Mouse (Mus musculus) inflammation-experienced regulatory T-cells, adult 16 weeks (primary cell): Measurements from ENCODE around the gene St6galnac6. TPM values are rescaled to one million over a fixed set of nuclear protein-coding genes. Genes with fewer than 3 reads are reported as not detected.

Experiments
- polyA plus RNA-seq: library from polyadenylated mRNA; unstranded; fragments of 100-300 nt; shearing (Covaris generic); gene quantifications from one replicate; pipeline ENCODE4 v1.2.1, GENCODE M21; 2017

The St6galnac6 gene
- polyA plus RNA-seq: 6.3 TPM

DNA sequence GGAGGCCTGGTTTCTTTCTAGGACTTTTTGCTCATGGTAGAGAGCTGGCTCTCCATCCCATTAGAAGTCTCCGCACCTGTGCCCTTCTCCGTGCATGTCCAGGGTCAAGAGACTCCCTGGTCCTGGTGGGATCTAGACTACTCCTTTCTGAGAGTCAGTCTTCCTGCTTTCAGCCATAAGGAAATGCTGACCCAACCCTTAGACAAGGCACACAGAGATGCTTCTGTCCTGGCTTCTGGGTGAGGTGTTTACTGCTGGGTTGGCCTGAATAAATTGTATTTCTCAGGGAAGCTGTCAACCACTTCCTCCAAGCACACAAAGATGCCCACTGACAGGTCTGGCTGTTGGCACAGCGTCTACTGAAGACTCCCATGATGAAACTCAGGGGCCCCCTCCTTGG lies at the start of gene St6galnac6:
TSS of gene St6galnac6 (plus strand) at position 301 of the 400 bp plus-strand sequence.

DNA sequence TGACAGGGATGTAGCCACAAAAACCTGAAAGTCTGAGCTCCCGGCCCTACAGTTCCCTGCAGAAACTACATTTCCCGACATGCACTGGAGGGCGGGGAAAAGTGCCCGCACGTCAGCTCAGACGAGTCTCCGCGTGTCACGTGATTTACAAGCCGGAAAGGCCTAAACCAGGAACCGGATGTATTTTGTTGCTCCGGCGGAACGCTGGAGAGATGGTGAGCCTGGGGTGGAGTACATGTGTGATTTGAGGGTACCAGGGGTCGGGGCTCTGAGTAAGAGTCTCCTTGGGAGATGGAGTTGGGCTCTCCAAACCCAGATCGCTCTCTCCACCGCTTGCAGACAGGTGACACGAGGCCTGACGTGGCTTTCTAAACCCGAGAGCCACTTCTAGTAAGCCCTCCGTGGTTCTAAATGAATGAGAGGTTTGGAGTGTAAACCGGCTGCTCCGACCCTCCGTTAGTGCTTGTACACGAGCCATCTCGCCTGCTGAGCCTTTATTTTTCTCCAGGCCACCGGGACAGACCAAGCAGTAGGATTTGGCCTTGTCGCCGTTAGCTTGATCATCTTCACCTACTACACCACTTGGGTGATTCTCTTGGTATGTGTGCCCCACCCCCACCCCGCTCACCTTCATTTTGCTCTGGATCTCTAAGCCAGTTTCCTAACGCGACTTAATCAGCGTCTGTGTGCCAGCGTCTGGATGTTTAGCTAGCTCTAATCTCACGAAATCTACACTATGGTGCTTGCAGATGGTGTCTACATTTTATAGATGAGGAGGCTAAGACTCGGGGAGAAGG lies 28.6 kb upstream of the St6galnac6 start, which contains the start of gene Dpm2:
TSS of gene Dpm2 (plus strand) at position 161 of the 797 bp plus-strand sequence.

GRCm38 (mm10) chr2:32574497-32574896 lies 25.0 kb upstream of the St6galnac6 start, which contains the start of gene Pip5kl1:
Gene Pip5kl1 (plus strand): TSS chr2:32574797.

DNA sequence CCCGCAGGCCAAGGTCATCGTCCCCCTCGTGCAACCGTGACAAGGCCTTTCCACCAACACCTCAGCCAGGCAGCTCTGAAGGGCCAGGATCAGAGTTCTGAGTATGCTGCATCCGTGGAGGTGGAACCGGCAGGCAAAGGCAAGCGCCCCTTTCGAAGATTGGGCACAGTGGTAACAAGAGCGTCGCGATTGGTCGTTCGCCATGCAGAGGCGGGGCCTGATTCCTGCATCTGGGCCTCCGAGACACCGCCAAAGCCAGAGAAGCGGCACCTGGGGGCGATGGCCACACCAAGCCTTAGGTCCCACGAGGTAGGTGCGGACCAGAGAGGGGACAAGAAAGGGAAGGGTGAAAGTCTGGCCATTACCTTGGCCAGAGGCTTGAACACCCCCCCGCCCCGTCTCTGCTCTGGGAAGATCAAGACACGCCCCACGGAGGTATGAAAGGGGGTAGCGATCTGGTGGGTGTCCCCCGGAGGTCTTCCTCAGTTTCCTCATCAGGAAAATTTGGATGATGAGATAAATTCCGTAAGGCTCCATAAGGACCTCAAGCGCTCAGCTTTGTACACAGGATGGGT lies 23.8 kb upstream of the St6galnac6 start, which contains the start of gene 9430097D07Rik:
TSS of gene 9430097D07Rik (minus strand) at position 99 of the 575 bp plus-strand sequence.

GRCm38 (mm10) chr2:32586871-32587351 lies 12.6 kb upstream of the St6galnac6 start, which contains the start of gene St6galnac4:
Gene St6galnac4 (plus strand): TSS chr2:32587095.

DNA sequence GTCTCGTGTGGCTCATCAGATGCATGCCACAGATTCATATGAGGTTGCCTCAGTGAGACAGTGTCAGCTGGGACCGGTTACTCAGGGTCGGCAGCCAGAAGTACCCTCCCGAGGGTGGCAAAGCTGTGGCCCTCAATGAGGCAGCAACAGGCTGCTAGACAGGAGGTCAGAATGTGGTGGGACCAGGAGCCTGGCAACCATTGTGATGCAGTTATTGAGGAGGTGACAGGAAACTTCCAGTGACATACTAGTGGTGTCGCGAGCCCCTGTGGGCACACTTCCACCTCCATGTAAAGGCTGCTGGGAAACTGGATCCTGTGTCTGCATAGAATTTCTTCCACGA lies 22.0 kb downstream of the St6galnac6 start, which contains the start of gene Ak1:
TSS of gene Ak1 (plus strand) at position 242 of the 343 bp plus-strand sequence.

GRCm38 (mm10) chr2:32646379-32647056 lies 47.0 kb downstream of the St6galnac6 start, which contains the start of gene Eng:
Gene Eng (plus strand): TSS chr2:32646595.

Other genes with a start within 250 kb of the St6galnac6 start
- gene Ciz1, start 247.4 kb upstream of the St6galnac6 start, polyA plus RNA-seq: 161 TPM
- not detected for gene Dnm1, start 246.4 kb upstream of the St6galnac6 start, polyA plus RNA-seq
- 79.7 TPM for gene 1110008P14Rik, start 217.8 kb upstream of the St6galnac6 start, polyA plus RNA-seq
- not detected for gene Lcn2, start 211.5 kb upstream of the St6galnac6 start, polyA plus RNA-seq
- 1.9 TPM for gene Ptges2, start 203.8 kb upstream of the St6galnac6 start, polyA plus RNA-seq
- 9.0 TPM for gene Naif1, start 149.3 kb upstream of the St6galnac6 start, polyA plus RNA-seq
- gene Slc25a25, start 148.3 kb upstream of the St6galnac6 start, polyA plus RNA-seq: 6.5 TPM
- gene Fam102a, start 64.4 kb upstream of the St6galnac6 start, polyA plus RNA-seq: 72.8 TPM
- gene Dpm2, start 28.9 kb upstream of the St6galnac6 start, polyA plus RNA-seq: 148 TPM
- not detected for gene Pip5kl1, start 24.9 kb upstream of the St6galnac6 start, polyA plus RNA-seq
- not detected for gene 9430097D07Rik, start 24.0 kb upstream of the St6galnac6 start, polyA plus RNA-seq
- 62.6 TPM for gene St6galnac4, start 12.6 kb upstream of the St6galnac6 start, polyA plus RNA-seq
- not detected for gene Ak1, start 22.0 kb downstream of the St6galnac6 start, polyA plus RNA-seq
- 0.41 TPM for gene Eng, start 46.9 kb downstream of the St6galnac6 start, polyA plus RNA-seq
- 24.0 TPM for gene Fpgs, start 104.4 kb downstream of the St6galnac6 start, polyA plus RNA-seq
- gene Cdk9, start 113.4 kb downstream of the St6galnac6 start, polyA plus RNA-seq: 45.1 TPM
- 135 TPM for gene Sh2d3c, start 121.3 kb downstream of the St6galnac6 start, polyA plus RNA-seq
- 1.0 TPM for gene 6330409D20Rik, start 141.3 kb downstream of the St6galnac6 start, polyA plus RNA-seq
- gene Tor2a, start 157.5 kb downstream of the St6galnac6 start, polyA plus RNA-seq: 85.3 TPM
- 1.7 TPM for gene Ttc16, start 175.9 kb downstream of the St6galnac6 start, polyA plus RNA-seq
- 6.9 TPM for gene Ptrh1, start 176.1 kb downstream of the St6galnac6 start, polyA plus RNA-seq
- not detected for gene Cfap157, start 184.7 kb downstream of the St6galnac6 start, polyA plus RNA-seq
- gene Stxbp1, start 247.5 kb downstream of the St6galnac6 start, polyA plus RNA-seq: 6.1 TPM